Mouse (Mus musculus) cortical plate, adult 2 months (tissue): ENCODE results near the gene Fbxo40. TPM values are rescaled to one million over a fixed set of nuclear protein-coding genes. Genes with fewer than 3 reads are reported as not detected.

Source experiments
- H3K27ac ChIP-seq: fragments of 200-500 bp; 2 replicates; pipeline ENCODE4 v1.5.1; 2012; ENCODE audit warnings: low read length, control low read depth, inconsistent platforms; ENCODE audit not compliant: insufficient read depth
- H3K4me1 ChIP-seq: fragments of 200-500 bp; 2 replicates; pipeline ENCODE4 v1.6.1; 2011; ENCODE audit warnings: low read length; ENCODE audit not compliant: control insufficient read depth, insufficient read depth
- H3K4me3 ChIP-seq: fragments of 200-500 bp; 2 replicates; pipeline ENCODE4 v1.5.1; 2011; ENCODE audit warnings: mild to moderate bottlenecking, low read length, control low read depth; ENCODE audit not compliant: insufficient read depth
- CTCF ChIP-seq: fragments of 200-500 bp; IDR thresholded peaks from 2 replicates; pipeline ENCODE4 v1.5.1; 2011; ENCODE audit warnings: mild to moderate bottlenecking, control low read depth, low read length; ENCODE audit not compliant: insufficient read depth; ENCODE audit errors: extremely low read depth
- POLR2A ChIP-seq: fragments of 200-500 bp; IDR thresholded peaks from 2 replicates; pipeline ENCODE4 v1.6.1; 2011; ENCODE audit warnings: mild to moderate bottlenecking, low read length, control low read depth; ENCODE audit not compliant: insufficient read depth; ENCODE audit errors: extremely low read depth
- polyA plus RNA-seq: library from polyadenylated mRNA; depleted of rRNA; stranded (reverse); fragments of >200 nt; gene quantifications from 2 replicates; pipeline ENCODE4 v1.2.3, GENCODE M21; 2012

The Fbxo40 gene
- polyA plus RNA-seq, 1 experiment: 0.10 TPM

DNA sequence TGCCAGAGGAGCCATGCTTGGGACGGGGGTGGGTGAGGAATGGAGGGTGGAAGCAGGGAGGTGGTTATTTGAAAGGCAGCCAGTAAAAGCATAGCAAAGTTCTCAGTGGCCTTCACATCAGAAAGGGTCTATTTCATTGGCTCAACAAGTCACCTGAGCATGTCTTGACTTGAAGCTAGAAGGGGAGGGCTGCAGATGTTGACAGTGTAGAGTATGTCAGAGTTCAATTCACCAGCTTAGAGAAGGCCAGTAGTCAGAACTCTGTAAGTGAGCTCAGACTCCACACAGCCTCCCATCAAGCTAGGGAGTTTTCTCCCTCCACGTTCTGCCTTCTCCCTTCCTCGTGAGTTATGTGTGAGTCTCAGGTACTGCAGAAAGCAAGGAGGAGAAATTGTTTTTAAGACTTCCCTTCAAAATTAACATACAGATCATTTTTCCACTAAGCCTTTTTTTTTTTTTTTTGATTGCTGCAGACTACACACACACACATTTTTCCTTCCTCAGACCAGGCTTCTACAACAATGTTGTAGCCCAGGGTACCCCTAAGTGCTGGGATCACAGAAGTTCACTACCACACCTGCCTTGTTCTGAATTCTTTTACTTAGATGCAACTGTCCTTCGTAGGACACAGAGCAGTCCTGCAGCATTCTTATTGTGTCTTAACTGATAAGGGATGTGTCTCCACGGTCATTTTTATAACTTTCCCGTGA is 56.0 kb downstream of the Fbxo40 start:
- Histone ChIP-seq H3K4me3 (no peak overlapping the region), H3K4me1 (0 out of 2 replicates have a peak, but pooled peaks cover 1% of the 10 kb centered on the region), H3K27ac (no peak overlapping the region)
- no peak for TF ChIP-seq CTCF
- no peak for TF ChIP-seq POLR2A

DNA sequence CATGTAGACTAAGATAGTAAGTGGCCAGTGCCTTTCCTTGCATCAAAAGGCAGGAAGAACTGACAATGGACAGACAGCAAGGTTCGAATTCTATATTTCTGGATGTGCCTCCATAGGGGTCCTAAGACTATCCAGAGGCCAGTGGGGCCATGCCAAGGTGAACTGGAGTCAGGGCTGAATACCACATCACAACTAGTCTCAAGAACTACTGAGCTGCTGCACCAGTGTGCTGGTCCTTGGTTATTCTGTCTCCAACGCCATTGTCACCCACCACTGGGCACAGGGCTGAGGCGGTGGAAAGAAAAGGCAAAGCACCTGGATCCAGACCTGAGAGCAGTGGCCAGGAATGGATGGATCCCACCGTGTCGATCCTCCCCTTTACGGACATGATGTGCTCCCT is 57.7 kb downstream of the Fbxo40 start:
- H3K4me1 ChIP-seq: 0 out of 2 replicates have a peak, but pooled peaks cover 1% of the 10 kb centered on the region

DNA sequence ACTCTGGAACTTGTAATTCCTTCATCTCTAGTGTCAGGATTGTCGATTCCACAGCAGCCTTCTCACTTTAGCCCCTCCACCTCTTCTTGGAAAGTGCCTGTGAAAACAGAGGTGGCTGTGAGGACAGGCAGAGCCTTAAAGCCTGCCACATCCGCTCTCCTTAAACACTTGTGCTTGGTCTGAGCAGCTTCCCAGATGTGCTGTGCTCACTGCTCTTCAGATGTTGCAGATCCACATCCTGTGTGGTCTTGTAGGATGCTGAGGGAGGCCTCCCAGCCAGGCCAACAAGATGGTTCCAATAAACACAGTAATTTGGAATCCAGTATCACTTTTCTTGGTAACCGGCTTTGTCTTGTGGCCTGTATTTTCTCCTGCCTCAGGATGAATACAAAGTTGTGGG is 58.3 kb downstream of the Fbxo40 start:
- TF ChIP-seq CTCF: no peak
- TF ChIP-seq POLR2A: no peak
- no peak overlapping the region for H3K27ac ChIP-seq
- 0 out of 2 replicates have a peak, but pooled peaks cover 3% of the 10 kb centered on the region for H3K4me1 ChIP-seq
- no peak overlapping the region for H3K4me3 ChIP-seq

More for the DNA sequence above, 57.7 kb downstream of the Fbxo40 start:
- TF ChIP-seq CTCF (no peak), POLR2A (no peak)
- Histone ChIP-seq H3K27ac (no peak overlapping the region), H3K4me3 (no peak overlapping the region)

DNA sequence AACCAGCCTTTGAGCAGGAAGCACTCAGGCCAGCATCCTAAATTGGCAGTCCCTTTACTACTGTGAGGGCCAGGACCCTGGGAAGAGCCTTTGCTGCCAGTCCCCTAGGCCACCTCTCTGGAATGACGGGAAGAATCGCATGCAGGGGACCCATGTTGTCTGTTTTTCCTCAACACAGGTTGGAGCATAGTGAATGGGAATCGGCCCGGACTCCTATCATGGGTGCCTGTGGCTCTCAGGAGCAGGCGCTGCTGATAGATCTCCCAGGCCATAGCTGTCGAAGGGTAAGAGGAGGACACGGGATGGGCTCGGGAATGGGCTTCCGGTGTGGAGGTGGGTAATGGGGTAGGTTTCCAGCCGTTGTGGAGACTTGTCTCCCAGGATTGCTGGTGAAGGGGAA is 58.9 kb downstream of the Fbxo40 start:
- Histone ChIP-seq H3K4me3 (no peak overlapping the region), H3K27ac (no peak overlapping the region), H3K4me1 (0 out of 2 replicates have a peak, but pooled peaks cover 3% of the 10 kb centered on the region)
- TF ChIP-seq CTCF (no peak), POLR2A (no peak)

DNA sequence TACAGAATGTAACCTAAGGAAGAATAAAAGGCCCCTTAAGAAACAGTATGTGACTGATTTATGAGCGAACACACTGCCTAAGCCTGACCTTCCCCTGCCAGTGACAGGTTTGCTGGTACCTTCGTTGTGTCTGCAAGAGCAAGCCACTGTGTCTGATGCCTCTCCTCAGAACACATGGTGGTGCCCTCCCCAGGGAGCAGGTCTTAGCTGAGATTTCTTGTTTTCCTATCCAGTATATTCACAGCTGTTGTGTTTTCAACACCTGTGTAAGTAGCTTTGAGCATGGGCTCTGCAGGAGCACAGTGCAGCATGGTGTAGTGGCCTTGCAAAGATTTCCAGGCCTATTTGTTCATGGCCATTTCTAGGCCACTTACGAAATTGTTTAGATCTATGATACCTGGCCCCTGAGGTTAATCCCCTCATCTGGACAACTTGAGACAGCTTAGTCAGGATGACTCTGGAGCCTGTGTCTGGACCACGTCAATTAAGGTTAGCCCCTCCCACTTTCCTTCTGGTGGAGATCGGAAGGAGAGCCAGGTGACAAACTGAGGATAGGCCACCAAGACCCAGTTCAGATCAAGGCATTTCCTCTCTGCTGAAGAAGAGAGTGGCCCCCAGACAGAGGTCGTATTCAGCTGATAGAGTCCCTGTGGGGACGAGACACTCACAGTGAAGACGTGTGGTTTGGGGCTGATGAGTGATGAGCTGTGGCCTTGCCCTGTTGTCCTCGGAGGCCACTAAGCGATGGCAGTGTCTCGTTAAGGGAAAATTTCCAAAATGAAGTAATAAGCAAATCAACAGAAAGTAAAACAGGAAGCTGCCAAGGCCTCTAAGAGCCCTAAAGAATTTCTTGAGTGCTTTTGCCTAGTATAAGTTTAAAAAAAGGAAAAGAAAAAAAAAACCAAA is 59.8 kb downstream of the Fbxo40 start:
- TF ChIP-seq POLR2A: no peak
- TF ChIP-seq CTCF: no peak
- no peak overlapping the region for H3K4me3 ChIP-seq
- 0 out of 2 replicates have a peak, but pooled peaks cover 3% of the 10 kb centered on the region for H3K4me1 ChIP-seq
- no peak overlapping the region for H3K27ac ChIP-seq

DNA sequence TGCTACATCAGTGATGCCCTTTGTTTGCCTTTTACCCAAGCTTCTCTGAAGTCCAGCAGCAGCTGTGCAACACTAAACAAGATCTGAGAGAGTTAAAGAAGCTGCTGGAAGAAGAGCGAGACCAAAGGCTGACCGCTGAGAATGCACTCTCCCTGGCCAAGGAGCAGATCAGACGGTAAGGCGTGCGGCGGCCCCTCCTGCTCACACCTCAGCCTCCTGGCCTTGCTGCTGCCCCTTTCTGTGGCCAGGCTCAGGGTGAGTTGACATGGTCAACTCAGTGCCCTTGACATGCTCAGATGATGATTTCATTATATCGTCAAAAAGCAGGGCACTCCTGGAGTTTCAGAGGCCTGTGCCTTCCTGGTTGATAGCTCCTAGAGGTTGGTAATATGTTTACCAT is 61.1 kb downstream of the Fbxo40 start:
- H3K27ac ChIP-seq: no peak overlapping the region
- peaks cover 3% of the 10 kb centered on the region; the same call in 1 of the 2 replicates for H3K4me1 ChIP-seq
- TF ChIP-seq CTCF (no peak), POLR2A (no peak)
- H3K4me3 ChIP-seq: no peak overlapping the region

DNA sequence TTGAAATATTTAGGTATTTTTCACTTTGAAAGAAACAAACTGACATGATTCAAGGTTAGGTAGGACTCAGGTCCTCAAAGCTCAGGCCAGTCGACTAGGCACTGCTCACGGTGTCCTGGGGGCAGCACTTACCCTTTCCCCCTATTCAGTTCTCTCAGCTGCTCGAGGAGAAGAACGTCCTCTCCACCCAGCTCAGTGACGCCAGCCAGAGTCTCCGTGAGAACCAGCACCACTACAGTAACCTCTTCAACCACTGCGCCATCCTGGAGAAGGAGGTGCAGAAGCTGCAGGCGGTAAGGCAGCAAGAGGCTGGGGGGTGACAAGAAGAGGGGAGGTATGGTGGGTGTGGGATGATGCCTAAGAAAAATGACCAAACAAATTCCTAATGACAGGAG is 62.2 kb downstream of the Fbxo40 start:
- Histone ChIP-seq H3K4me3 (no peak overlapping the region), H3K4me1 (peaks cover 2% of the 10 kb centered on the region; the same call in 1 of the 2 replicates), H3K27ac (no peak overlapping the region)
- TF ChIP-seq CTCF: no peak
- no peak for TF ChIP-seq POLR2A

DNA sequence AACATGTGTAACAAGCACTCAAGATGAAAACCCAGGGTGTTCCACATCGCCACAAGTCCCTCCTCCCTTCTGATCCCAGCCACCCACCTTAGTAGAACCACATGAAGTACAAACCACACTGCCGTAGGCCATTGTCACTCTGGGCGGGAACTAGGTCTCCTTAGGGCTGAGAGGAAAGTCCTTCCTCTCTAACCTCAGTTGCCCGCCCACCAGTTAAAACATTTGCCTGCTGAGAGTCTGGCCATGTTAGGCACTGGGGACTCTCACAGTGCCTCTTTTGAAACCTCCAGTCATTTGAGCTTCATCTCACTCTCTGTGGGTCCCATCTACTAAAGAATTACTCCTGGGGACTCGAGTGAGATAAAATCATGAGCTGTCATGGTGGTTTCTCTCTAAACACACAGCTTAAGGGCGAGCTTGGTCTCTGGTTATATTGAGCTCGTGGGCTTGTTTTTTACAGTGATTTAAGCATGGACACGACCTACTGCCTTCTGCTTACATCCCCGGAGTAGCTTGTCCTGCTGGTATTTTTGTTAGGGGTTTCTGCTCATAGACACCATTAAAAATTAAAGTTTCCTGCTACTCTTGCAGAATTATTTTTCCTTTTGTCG is 62.7 kb downstream of the Fbxo40 start:
- TF ChIP-seq POLR2A (no peak), CTCF (no peak)
- H3K4me1 ChIP-seq: peaks cover 2% of the 10 kb centered on the region; the same call in 1 of the 2 replicates
- H3K27ac ChIP-seq: no peak overlapping the region
- no peak overlapping the region for H3K4me3 ChIP-seq

DNA sequence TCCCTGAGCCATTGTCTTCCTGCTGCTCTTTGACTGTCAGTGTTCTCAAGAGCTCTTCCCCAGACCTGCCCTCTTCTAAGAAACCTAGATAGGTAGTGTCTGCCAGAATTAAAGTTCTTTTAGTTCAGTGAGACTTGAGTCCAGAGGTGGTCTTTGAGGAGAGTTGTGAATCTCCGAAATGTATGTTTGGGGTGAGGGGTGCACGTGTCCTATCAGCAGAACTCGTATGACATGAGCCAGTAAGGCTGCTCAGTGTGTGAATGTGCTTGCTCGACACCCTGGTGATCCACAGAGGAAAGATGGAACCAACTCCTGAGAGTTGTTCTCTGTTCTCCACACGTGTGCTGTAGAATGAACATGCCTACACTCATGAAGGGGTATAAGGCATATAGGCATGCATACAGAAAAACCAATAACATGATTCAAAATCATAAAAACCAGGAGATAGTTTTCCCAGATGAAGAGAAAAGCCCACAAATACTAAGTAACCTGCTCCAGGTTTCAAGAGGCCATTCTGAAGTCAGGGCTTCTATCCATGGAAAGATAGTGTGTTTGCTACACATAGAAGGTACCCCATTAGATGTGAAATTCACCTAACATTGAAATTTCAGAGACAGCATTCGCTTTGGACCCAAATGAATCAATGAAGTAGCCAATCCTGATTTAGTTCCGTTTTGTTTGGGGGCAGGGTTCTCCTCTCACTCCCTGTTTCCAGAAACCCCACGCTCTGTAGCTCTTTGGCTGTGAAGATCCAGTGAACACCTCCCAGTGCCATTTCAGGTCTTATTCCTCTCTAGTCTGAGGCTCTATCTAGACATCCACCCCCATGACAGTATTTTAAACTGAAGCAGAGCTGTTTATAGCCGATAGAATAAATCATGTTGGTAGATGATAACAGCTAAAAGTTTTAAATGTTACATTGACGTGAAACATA is 63.5 kb downstream of the Fbxo40 start:
- H3K4me1 ChIP-seq: peaks cover 5% of the 10 kb centered on the region; the same call in 1 of the 2 replicates
- H3K4me3 ChIP-seq: no peak overlapping the region
- TF ChIP-seq POLR2A (no peak), CTCF (no peak)
- H3K27ac ChIP-seq: no peak overlapping the region
